Mouse (Mus musculus): ENCODE results near the gene Obscn. TPM values are rescaled to one million over a fixed set of nuclear protein-coding genes. Genes with fewer than 3 reads are reported as not detected.

Gene Obscn
- total RNA-seq, 2 experiments from 2014 or later: 9.0 to 22.3 TPM

- DNase-seq (ENCODE audit: low spot score in 2 of 2): no peak
Observed at GRCm38 (mm10) chr11:58984657-58985056, 151.5 kb downstream of the Obscn start.

GRCm38 (mm10) chr11:58983691-58984341, 152.4 kb downstream of the Obscn start:
- DNase-seq (ENCODE audit: low spot score in 2 of 2): no peak

GRCm38 (mm10) chr11:58982471-58983097, 153.6 kb downstream of the Obscn start:
- no peak for DNase-seq (ENCODE audit: low spot score in 2 of 2)

- no peak for DNase-seq (ENCODE audit: low spot score in 2 of 2)
Observed at GRCm38 (mm10) chr11:58981541-58982447, 154.4 kb downstream of the Obscn start.

- DNase-seq (ENCODE audit: low spot score in 2 of 2): no peak
Observed at GRCm38 (mm10) chr11:58980381-58980990, 155.7 kb downstream of the Obscn start.

- no peak for DNase-seq (ENCODE audit: low spot score in 2 of 2)
Observed at GRCm38 (mm10) chr11:58979661-58980060, 156.5 kb downstream of the Obscn start.

GRCm38 (mm10) chr11:58979183-58979582, 157.0 kb downstream of the Obscn start:
- no peak for DNase-seq (ENCODE audit: low spot score in 2 of 2)

- DNase-seq (ENCODE audit: low spot score in 2 of 2): no peak
Observed at GRCm38 (mm10) chr11:58978706-58979030, 157.5 kb downstream of the Obscn start.

- peak in 1 of 2 experiments; percentile 21 for DNase-seq (ENCODE audit: low spot score in 2 of 2)
Observed at GRCm38 (mm10) chr11:58978027-58978705, 158.0 kb downstream of the Obscn start, which contains the start of gene Trim11. Gene Trim11 (plus strand): TSS chr11:58978093.

GRCm38 (mm10) chr11:58977607-58978026, 158.6 kb downstream of the Obscn start:
- no peak for DNase-seq (ENCODE audit: low spot score in 2 of 2)

GRCm38 (mm10) chr11:58977150-58977549, 159.1 kb downstream of the Obscn start:
- no peak for DNase-seq (ENCODE audit: low spot score in 2 of 2)

- DNase-seq (ENCODE audit: low spot score in 2 of 2): no peak
Observed at GRCm38 (mm10) chr11:58974414-58974813, 161.8 kb downstream of the Obscn start.

GRCm38 (mm10) chr11:58971796-58972195, 164.4 kb downstream of the Obscn start:
- no peak for DNase-seq (ENCODE audit: low spot score in 2 of 2)

- DNase-seq (ENCODE audit: low spot score in 2 of 2): no peak
Observed at GRCm38 (mm10) chr11:58970831-58971530, 165.2 kb downstream of the Obscn start.

- DNase-seq (ENCODE audit: low spot score in 2 of 2): no peak
Observed at GRCm38 (mm10) chr11:58969659-58970058, 166.5 kb downstream of the Obscn start.

GRCm38 (mm10) chr11:58969027-58969426, 167.2 kb downstream of the Obscn start:
- DNase-seq (ENCODE audit: low spot score in 2 of 2): no peak

GRCm38 (mm10) chr11:58968551-58968950, 167.7 kb downstream of the Obscn start:
- DNase-seq (ENCODE audit: low spot score in 2 of 2): no peak

GRCm38 (mm10) chr11:58967346-58967745, 168.9 kb downstream of the Obscn start:
- DNase-seq (ENCODE audit: low spot score in 2 of 2): no peak

- DNase-seq (ENCODE audit: low spot score in 2 of 2): no peak
Observed at GRCm38 (mm10) chr11:58965001-58965760, 171.0 kb downstream of the Obscn start.

Measured in adrenal gland, postnatal 4 days (tissue).